Mouse (Mus musculus): ENCODE measurements at regions not wholly inside any gene's neighbourhood (a gene's known extent, or its start where the extent isn't known, plus 50 kb on each side); places are given as distances from the start of the nearest gene placed in this dataset.

- TF ChIP-seq CTCF (IDR thresholded peaks at IDR 0.05 in 2 of 3, conservative IDR thresholded peaks at IDR 0.05 in 1 of 3; ENCODE audit: control insufficient read depth in 1 of 3, insufficient read depth in 1 of 3, low read depth in 2 of 3, low read length in 3 of 3, poor library complexity in 1 of 3, severe bottlenecking in 1 of 3) (no peak), MYB (IDR thresholded peaks at IDR 0.05; ENCODE audit: low read depth, low read length) (no peak), POLR2A (IDR thresholded peaks at IDR 0.05; ENCODE audit: control insufficient read depth in 1 of 2, insufficient read depth in 1 of 2, low read depth in 1 of 2, low read length in 2 of 2, poor library complexity in 1 of 2) (no peak), MAZ (IDR thresholded peaks at IDR 0.05; ENCODE audit: low read depth, low read length) (no peak), ZC3H11A (IDR thresholded peaks at IDR 0.05; ENCODE audit: low read depth, low read length) (no peak), USF1 (IDR thresholded peaks at IDR 0.05; ENCODE audit: low read depth, low read length) (no peak), TCF12 (IDR thresholded peaks at IDR 0.05; ENCODE audit: low read depth, low read length) (no peak), ZMIZ1 (IDR thresholded peaks at IDR 0.05; ENCODE audit: low read depth, low read length) (no peak), SIN3A (IDR thresholded peaks at IDR 0.05; ENCODE audit: low read length) (no peak)
Observed at GRCm38 (mm10) chr8:34398914-34399813, 287.6 kb upstream of the Gm10131 start.

All from MEL (cell line).